Mouse (Mus musculus) liver, embryonic 18 days (tissue): ENCODE measurements around the gene Palb2. TPM values are rescaled to one million over a fixed set of nuclear protein-coding genes. Genes with fewer than 3 reads are reported as not detected.

ENCODE experiments used
- polyA plus RNA-seq: library from polyadenylated mRNA; depleted of rRNA; stranded (reverse); fragments of >200 nt; gene quantifications from 2 replicates; pipeline ENCODE4 v1.2.3, GENCODE M21; 2012; rRNA removed

Palb2 gene
- 4.6 and 5.0 TPM in 2 replicates for polyA plus RNA-seq

DNA sequence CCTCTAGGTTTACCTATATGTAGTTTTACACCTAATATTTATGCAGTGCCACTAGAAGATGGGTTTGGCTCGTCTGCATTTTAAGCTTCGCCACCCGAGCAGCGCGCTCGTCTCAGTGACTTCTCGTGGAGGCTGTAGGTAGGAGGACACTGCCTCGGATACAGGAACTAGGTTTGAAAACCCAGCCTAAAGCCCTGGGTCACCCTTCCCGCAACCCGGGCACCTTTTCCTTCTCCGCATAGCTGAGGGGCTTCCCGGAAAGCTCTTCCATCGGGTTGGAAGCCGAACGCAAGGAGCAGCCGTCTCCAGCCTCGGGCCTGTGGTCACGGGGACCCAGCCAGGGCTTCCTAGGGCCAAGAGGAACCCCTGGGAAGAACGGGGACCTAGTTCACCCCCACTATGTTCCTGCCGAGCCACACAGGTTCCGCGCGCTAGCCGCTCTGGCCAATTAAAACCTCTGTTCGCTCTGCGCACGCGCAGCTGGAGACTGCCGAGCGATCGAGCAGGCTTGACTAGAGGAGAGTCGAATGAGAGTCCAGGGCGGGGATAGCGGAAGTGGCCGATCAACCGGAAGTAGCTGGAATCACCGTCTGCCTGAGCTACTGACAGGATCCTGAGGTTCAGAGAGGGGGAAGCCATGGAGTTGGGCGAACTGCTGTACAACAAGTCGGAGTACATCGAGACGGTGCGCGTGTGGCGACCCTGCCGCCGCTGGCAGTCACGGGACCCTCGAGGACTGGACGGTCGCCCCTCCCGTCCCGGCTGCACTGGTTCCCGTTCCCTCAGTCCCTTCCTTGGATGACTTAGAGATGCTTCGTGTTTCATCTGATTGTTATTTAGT, at the start of gene Palb2, which contains the start of gene Dctn5:
Gene Palb2, minus strand, starts transcription at position 489 of the 841 bp plus-strand sequence.
Gene Dctn5, plus strand, starts transcription at position 545 of the 841 bp plus-strand sequence.

DNA sequence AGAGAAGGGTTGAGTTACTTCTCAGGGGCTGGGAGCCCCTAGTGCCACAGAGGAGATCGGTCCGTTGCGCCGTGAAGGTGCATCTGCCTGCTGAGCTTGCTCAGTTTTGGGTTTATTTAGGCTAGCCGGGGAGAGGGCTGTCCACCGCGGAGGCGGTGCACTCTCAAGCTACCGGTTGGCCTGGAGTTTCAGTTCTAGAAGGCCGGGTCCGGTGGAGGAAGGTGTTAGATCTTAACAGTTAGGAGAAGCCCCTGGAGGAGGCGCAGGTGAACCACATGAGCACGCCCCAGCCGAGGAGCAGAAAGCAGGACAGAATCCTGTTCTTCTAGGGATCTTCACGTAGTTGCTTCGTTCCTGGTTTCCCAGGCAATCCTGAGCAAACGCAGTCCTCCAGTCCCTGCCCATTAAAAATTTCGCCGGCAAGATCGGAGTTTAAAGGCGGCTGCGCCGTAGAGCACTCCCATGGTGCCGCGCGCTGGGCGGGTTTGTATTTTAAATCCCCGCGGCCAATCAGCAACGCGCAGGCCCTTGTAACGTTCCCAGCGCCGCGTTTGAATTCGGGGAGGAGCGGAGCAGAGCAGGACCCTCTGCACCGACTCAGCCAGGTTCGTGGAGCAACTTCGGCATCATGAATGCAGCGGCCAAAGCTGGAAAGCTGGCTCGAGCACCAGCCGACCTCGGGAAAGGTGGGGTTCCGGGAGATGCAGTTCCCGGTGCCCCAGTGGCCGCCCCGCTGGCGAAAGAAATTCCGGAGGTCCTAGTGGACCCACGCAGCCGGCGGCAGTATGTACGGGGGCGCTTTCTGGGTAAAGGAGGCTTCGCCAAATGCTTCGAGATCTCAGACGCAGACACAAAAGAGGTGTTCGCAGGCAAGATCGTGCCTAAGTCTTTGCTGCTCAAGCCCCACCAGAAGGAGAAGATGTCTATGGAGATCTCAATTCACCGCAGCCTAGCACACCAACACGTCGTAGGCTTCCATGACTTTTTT, 26.4 kb upstream of the Palb2 start, which contains the start of gene Plk1:
Gene Plk1, plus strand, starts transcription at position 525 of the 988 bp plus-strand sequence.

DNA sequence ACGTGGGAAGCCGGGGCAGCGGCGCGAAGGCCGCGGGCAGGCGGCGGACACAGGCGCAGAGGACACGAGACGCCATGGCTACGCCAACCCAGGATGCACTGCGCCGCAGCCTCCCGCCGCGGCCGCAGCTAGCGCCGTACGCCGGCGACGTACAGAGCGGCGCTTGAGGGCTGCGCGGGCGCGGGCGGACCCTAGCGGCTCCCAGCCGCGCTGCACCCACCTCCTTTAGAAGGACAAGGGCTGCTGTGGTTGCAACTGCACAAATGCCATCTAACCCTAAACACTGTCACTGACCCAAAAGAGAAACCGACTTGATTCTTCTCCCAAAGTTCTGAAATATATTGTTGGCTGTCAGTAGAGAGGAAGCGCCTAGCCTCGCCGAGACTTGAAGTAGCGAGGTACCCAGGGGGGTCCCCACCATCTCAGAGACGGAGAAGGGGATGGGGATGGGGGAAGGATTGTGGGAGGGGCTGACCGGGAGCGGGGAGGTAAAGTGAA, 31.0 kb downstream of the Palb2 start, which contains the start of gene Ndufab1:
Gene Ndufab1, minus strand, starts transcription at position 140 of the 498 bp plus-strand sequence.

DNA sequence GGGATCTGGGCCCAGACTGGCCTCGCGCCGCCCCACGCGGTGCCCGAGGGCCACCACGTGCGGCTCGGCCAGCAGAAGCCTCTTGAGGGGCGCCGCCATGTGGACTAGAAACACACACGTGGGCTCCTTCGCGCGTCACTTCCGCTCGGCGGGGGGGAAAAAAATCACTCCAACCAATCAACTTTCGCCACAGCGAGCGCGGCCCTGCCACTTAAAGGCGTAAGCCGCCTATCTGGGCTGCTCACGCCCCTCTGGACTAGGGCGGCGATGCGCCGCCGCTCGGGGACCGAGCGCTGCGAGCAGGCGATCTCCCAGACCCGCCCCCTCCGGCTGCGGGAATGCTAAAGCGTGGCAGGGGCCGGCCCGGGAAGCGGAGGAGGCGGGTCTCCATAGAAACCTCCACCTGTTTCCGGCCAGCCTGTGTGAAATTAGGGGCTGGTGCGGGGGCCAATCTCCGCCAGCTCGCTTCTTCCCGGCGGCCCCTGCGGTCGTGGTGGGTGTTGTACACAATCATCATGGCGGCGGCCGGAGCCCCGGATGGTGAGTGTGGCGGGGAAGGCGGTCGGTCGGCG, 65.8 kb downstream of the Palb2 start, which contains the start of the genes Ubfd1 and Ears2:
Gene Ubfd1, plus strand, starts transcription at position 231 of the 572 bp plus-strand sequence.
Gene Ears2, minus strand, starts transcription at position 319 of the 572 bp plus-strand sequence.

Other genes starting within 250 kb of the Palb2 start
- gene Cog7, start 151.3 kb downstream of the Palb2 start, polyA plus RNA-seq: 6.8 and 8.2 TPM in 2 replicates
- 17.7 and 23.9 TPM in 2 replicates for gene Gga2, start 111.8 kb downstream of the Palb2 start, polyA plus RNA-seq
- gene Ubfd1, start 65.8 kb downstream of the Palb2 start, polyA plus RNA-seq: 11.9 and 12.6 TPM in 2 replicates
- gene Ears2, start 65.7 kb downstream of the Palb2 start, polyA plus RNA-seq: 6.4 and 7.1 TPM in 2 replicates
- gene Ndufab1, start 31.1 kb downstream of the Palb2 start, polyA plus RNA-seq: 75.8 and 95.0 TPM in 2 replicates
- 37.4 and 37.7 TPM in 2 replicates for gene Dctn5, start 56 bp upstream of the Palb2 start, polyA plus RNA-seq
- gene Plk1, start 26.5 kb upstream of the Palb2 start, polyA plus RNA-seq: 24.3 and 26.6 TPM in 2 replicates
- gene Ern2, start 53.2 kb upstream of the Palb2 start, polyA plus RNA-seq: 0.01 TPM in 2 replicates
- 4.4 and 5.4 TPM in 2 replicates for gene Chp2, start 86.5 kb upstream of the Palb2 start, polyA plus RNA-seq
- 5.6 and 6.2 TPM in 2 replicates for gene Prkcb, start 155.8 kb upstream of the Palb2 start, polyA plus RNA-seq